ENCODE assay signal across 18 mouse cellular contexts in genomic region chr9:107572327-107572662, GRCm38 (mm10). TPM values are rescaled to one million over a fixed set of nuclear protein-coding genes. Genes with fewer than 3 reads are reported as not detected.
DNase-seq lines count a peak whose midpoint lies in the region; ATAC-seq and TF ChIP-seq lines count a peak whose summit lies in the region.
"Had no signal": no experiment of that assay in that cellular context is flagged by ENCODE, and none has a peak within 500 bp of the region (broad histone marks: within the 10 kb centered on the region; RNA-seq: fewer than 3 reads in every experiment).

No protein-coding gene starts in this region.

- H3K4me2 ChIP-seq in intestine, postnatal 0 days (replicated peaks; ENCODE audit: low read depth), result peak overlapping the region; percentile 81; the same call in 1 of the 2 replicates
- no peak overlapping the region for H3K4me2 ChIP-seq in intestine, embryonic 16.5 days (ENCODE audit: low read depth, low read length)
- H3K4me2 ChIP-seq in liver, embryonic 12.5 days, result peak overlapping the region; percentile 86
- H3K4me2 ChIP-seq: limb, embryonic 15.5 days had no signal

- WGBS in intestine, postnatal 0 days, result 93% methylated on average over 2 of the region's 2 CpGs
- 89% methylated on average over 2 of the region's 2 CpGs for WGBS in intestine, embryonic 16.5 days
- 94% methylated on average over 2 of the region's 2 CpGs for WGBS in liver, embryonic 12.5 days (ENCODE audit: insufficient replicate concordance)

- no peaks in the 10 kb centered on the region for H3K9me3 ChIP-seq in intestine, postnatal 0 days (ENCODE audit: control insufficient read depth)
- H3K9me3 ChIP-seq in intestine, embryonic 16.5 days (ENCODE audit: control insufficient read depth, low read length), result no peaks in the 10 kb centered on the region
- H3K9me3 ChIP-seq in G1E (replicated peaks), result no peaks in the 10 kb centered on the region
- no peaks in the 10 kb centered on the region for H3K9me3 ChIP-seq in liver, embryonic 12.5 days (replicated peaks)
- H3K9me3 ChIP-seq: limb, embryonic 15.5 days; megakaryocyte, embryonic 14.5 days had no signal

- H3K4me3 ChIP-seq in gastrocnemius, adult 2 months, result no peak overlapping the region
- H3K4me3 ChIP-seq in intestine, postnatal 0 days (ENCODE audit: low read depth, low read length), result no peak overlapping the region
- no peak overlapping the region for H3K4me3 ChIP-seq in intestine, embryonic 16.5 days (ENCODE audit: low read length)
- H3K4me3 ChIP-seq in G1E (ENCODE audit: low read depth, low read length), result peak overlapping the region; percentile 7; the same call in 1 of the 2 replicates
- no peak overlapping the region for H3K4me3 ChIP-seq in liver, embryonic 12.5 days
- H3K4me3 ChIP-seq: limb, embryonic 15.5 days; megakaryocyte, embryonic 14.5 days had no signal

- TF ChIP-seq CTCF in gastrocnemius, adult 2 months (IDR thresholded peaks at IDR 0.05), result no peak
- no peak for TF ChIP-seq CTCF in intestine, postnatal 0 days (IDR thresholded peaks at IDR 0.05; ENCODE audit: low read depth)
- no peak for TF ChIP-seq CTCF in G1E (IDR thresholded peaks at IDR 0.05; ENCODE audit: low read depth, low read length)

- intact Hi-C loops in gastrocnemius, adult 2 months (cut with DNase I), result no loop called here
- intact Hi-C loops in left cerebral cortex, postnatal 10 days (cut with DNase I), result no loop called here

- H3K4me1 ChIP-seq in intestine, postnatal 0 days (replicated peaks; ENCODE audit: control insufficient read depth, insufficient read depth, low read length), result peaks cover 16% of the 10 kb centered on the region
- H3K4me1 ChIP-seq in intestine, embryonic 16.5 days (ENCODE audit: control insufficient read depth, insufficient read depth, low read length), result peaks cover 45% of the 10 kb centered on the region
- H3K4me1 ChIP-seq in G1E (ENCODE audit: insufficient read depth, low read depth, low read length), result peaks cover 84% of the 10 kb centered on the region
- H3K4me1 ChIP-seq in liver, embryonic 12.5 days, result peaks cover 75% of the 10 kb centered on the region

- H3K9ac ChIP-seq in intestine, postnatal 0 days (ENCODE audit: low read depth, low read length), result no peak overlapping the region
- H3K9ac ChIP-seq in intestine, embryonic 16.5 days (ENCODE audit: low read depth, low read length), result no peak overlapping the region
- H3K9ac ChIP-seq in liver, embryonic 12.5 days, result peak overlapping the region; percentile 90
- H3K9ac ChIP-seq: forebrain, postnatal 0 days; limb, embryonic 15.5 days had no signal

- no peaks in the 10 kb centered on the region for H3K27me3 ChIP-seq in intestine, postnatal 0 days (replicated peaks; ENCODE audit: control insufficient read depth, insufficient read depth, low read length)
- H3K27me3 ChIP-seq in intestine, embryonic 16.5 days (replicated peaks; ENCODE audit: control insufficient read depth, insufficient read depth, low read length), result no peaks in the 10 kb centered on the region
- no peaks in the 10 kb centered on the region for H3K27me3 ChIP-seq in G1E (ENCODE audit: insufficient read depth, low read length)
- no peaks in the 10 kb centered on the region for H3K27me3 ChIP-seq in liver, embryonic 12.5 days (replicated peaks)
- H3K27me3 ChIP-seq: limb, embryonic 15.5 days; megakaryocyte, embryonic 14.5 days had no signal

- no peak for ATAC-seq in intestine, postnatal 0 days
- no peak for ATAC-seq in intestine, embryonic 16.5 days
- ATAC-seq in G1E (ENCODE audit: extremely low read depth, insufficient number of reproducible peaks, low FRiP score, poor library complexity, severe bottlenecking), result no peak
- ATAC-seq in liver, embryonic 12.5 days, result no peak
- ATAC-seq: forebrain, postnatal 0 days; hindbrain, postnatal 0 days had no signal

- no peak for DNase-seq in gastrocnemius, adult 2 months
- no peak for DNase-seq in gastrocnemius, postnatal 25 days
- DNase-seq in G1E (ENCODE audit: low spot score), result no peak
- DNase-seq in left cerebral cortex, adult 11 months (ENCODE audit: low spot score), result no peak
- DNase-seq in left cerebral cortex, postnatal 10 days (ENCODE audit: extremely low spot score in 1 of 2, low spot score in 2 of 2), result no peak
- DNase-seq: adrenal gland, postnatal 25 days; cerebellum, adult 11-12 months; forebrain, postnatal 0 days; heart, postnatal 14 days; kidney, adult 18-20 months; kidney, postnatal 10 days; thymus, postnatal 14 days had no signal

- 0 out of 2 replicates have a peak overlapping the region, but pooled peaks have one; percentile 48 for H3K27ac ChIP-seq in gastrocnemius, adult 2 months
- peak overlapping the region; percentile 84 for H3K27ac ChIP-seq in intestine, postnatal 0 days (ENCODE audit: low read depth, low read length)
- H3K27ac ChIP-seq in intestine, embryonic 16.5 days (ENCODE audit: low read length), result no peak overlapping the region
- peak overlapping the region; percentile 94 for H3K27ac ChIP-seq in liver, embryonic 12.5 days
- H3K27ac ChIP-seq: hindbrain, postnatal 0 days; limb, embryonic 15.5 days had no signal

- peaks cover 24% of the 10 kb centered on the region; the same call in 1 of the 2 replicates for H3K36me3 ChIP-seq in intestine, postnatal 0 days (ENCODE audit: control insufficient read depth, insufficient read depth)
- peaks cover 3% of the 10 kb centered on the region; the same call in 1 of the 2 replicates for H3K36me3 ChIP-seq in intestine, embryonic 16.5 days (ENCODE audit: control insufficient read depth, insufficient read depth, low read length)
- peaks cover 40% of the 10 kb centered on the region for H3K36me3 ChIP-seq in G1E (replicated peaks)
- H3K36me3 ChIP-seq in liver, embryonic 12.5 days, result peaks cover 38% of the 10 kb centered on the region

RNA-seq across cellular contexts. Expression of gene Hyal1, which starts 4.4 kb away (rescaled TPM):
- 1 to 10 TPM; 1.6 to 2.4 TPM for total RNA-seq in gastrocnemius, adult 2 months (2021)
- 1 to 10 TPM; 2.2 to 2.3 TPM for total RNA-seq in gastrocnemius, postnatal 25 days (2021)
- 2.4 and 2.8 TPM in 2 replicates for polyA plus RNA-seq in intestine, postnatal 0 days (2015; fragmentation: Nextera tagmentation; extraction: Ambion mirVana)
- polyA plus RNA-seq in intestine, embryonic 16.5 days (2015; fragmentation: Nextera tagmentation; extraction: Ambion mirVana), result 5.8 and 5.9 TPM in 2 replicates
- total RNA-seq in G1E (2014; fragmentation: Nextera tagmentation), result 6.6 and 7.3 TPM in 2 replicates
- 1.9 and 2.3 TPM in 2 replicates for total RNA-seq in G1E (2017)
- polyA plus RNA-seq in G1E (2012), result 1.4 and 2.2 TPM in 2 replicates
- polyA plus RNA-seq in liver, embryonic 12.5 days (2016; fragmentation: Nextera tagmentation; extraction: Ambion mirVana), result 3.6 and 3.9 TPM in 2 replicates
- 1 to 10 TPM; 3.1 to 4.3 TPM for total RNA-seq in left cerebral cortex, postnatal 10 days (2021)

RNA-seq across cellular contexts. Expression of gene Hyal2, which starts 4.5 kb away (rescaled TPM):
- total RNA-seq in gastrocnemius, adult 2 months (2021), result 10 to 100 TPM; 11.3 to 19.9 TPM
- total RNA-seq in gastrocnemius, postnatal 25 days (2021), result 10 to 100 TPM; 12.0 to 15.2 TPM
- 47.5 and 52.8 TPM in 2 replicates for polyA plus RNA-seq in intestine, postnatal 0 days (2015; fragmentation: Nextera tagmentation; extraction: Ambion mirVana)
- 88.2 and 91.2 TPM in 2 replicates for polyA plus RNA-seq in intestine, embryonic 16.5 days (2015; fragmentation: Nextera tagmentation; extraction: Ambion mirVana)
- total RNA-seq in G1E (2014; fragmentation: Nextera tagmentation), result 11.7 and 16.8 TPM in 2 replicates
- 4.2 and 5.5 TPM in 2 replicates for total RNA-seq in G1E (2017)
- polyA plus RNA-seq in G1E (2012), result 28.9 and 33.9 TPM in 2 replicates
- polyA plus RNA-seq in liver, embryonic 12.5 days (2016; fragmentation: Nextera tagmentation; extraction: Ambion mirVana), result 53.9 and 57.6 TPM in 2 replicates
- 10 to 100 TPM; 13.2 to 20.1 TPM for total RNA-seq in left cerebral cortex, postnatal 10 days (2021)

RNA-seq across cellular contexts. Expression of gene Naa80, which starts 6.4 kb away (rescaled TPM):
- 10 to 100 TPM; 11.8 to 14.7 TPM for total RNA-seq in gastrocnemius, adult 2 months (2021)
- total RNA-seq in gastrocnemius, postnatal 25 days (2021), result 10 to 100 TPM; 10.4 to 13.4 TPM
- polyA plus RNA-seq in intestine, postnatal 0 days (2015; fragmentation: Nextera tagmentation; extraction: Ambion mirVana), result 20.4 and 21.4 TPM in 2 replicates
- polyA plus RNA-seq in intestine, embryonic 16.5 days (2015; fragmentation: Nextera tagmentation; extraction: Ambion mirVana), result 19.2 and 20.2 TPM in 2 replicates
- total RNA-seq in G1E (2014; fragmentation: Nextera tagmentation) (17.1 and 17.4 TPM in 2 replicates), G1E (2017) (13.1 and 14.6 TPM in 2 replicates)
- 53.5 and 53.8 TPM in 2 replicates for polyA plus RNA-seq in G1E (2012)
- polyA plus RNA-seq in liver, embryonic 12.5 days (2016; fragmentation: Nextera tagmentation; extraction: Ambion mirVana), result 12.5 and 12.9 TPM in 2 replicates
- 1 to 10 TPM; 9.3 to 9.8 TPM for total RNA-seq in left cerebral cortex, postnatal 10 days (2021)

RNA-seq across cellular contexts. Expression of gene Hyal3, which starts 8.3 kb away (rescaled TPM):
- total RNA-seq in gastrocnemius, adult 2 months (2021), result under 1 TPM; 0.22 to 0.33 TPM
- total RNA-seq in gastrocnemius, postnatal 25 days (2021), result under 1 TPM; 0.38 to 0.72 TPM
- 0.31 and 0.50 TPM in 2 replicates for polyA plus RNA-seq in intestine, postnatal 0 days (2015; fragmentation: Nextera tagmentation; extraction: Ambion mirVana)
- polyA plus RNA-seq in intestine, embryonic 16.5 days (2015; fragmentation: Nextera tagmentation; extraction: Ambion mirVana), result 0.66 and 0.68 TPM in 2 replicates
- 4.6 and 7.7 TPM in 2 replicates for total RNA-seq in G1E (2014; fragmentation: Nextera tagmentation)
- total RNA-seq in G1E (2017), result 1.1 and 1.4 TPM in 2 replicates
- 0.29 and 0.53 TPM in 2 replicates for polyA plus RNA-seq in G1E (2012)
- 0.99 and 1.2 TPM in 2 replicates for polyA plus RNA-seq in liver, embryonic 12.5 days (2016; fragmentation: Nextera tagmentation; extraction: Ambion mirVana)
- total RNA-seq in left cerebral cortex, postnatal 10 days (2021), result 1 to 10 TPM in 1 of 2 experiments, under 1 TPM in 1; 0.99 to 1.4 TPM

RNA-seq across cellular contexts. Expression of gene Tusc2, which starts 9.2 kb away (rescaled TPM):
- total RNA-seq in gastrocnemius, adult 2 months (2021), result 10 to 100 TPM; 35.6 to 35.7 TPM
- total RNA-seq in gastrocnemius, postnatal 25 days (2021), result 10 to 100 TPM; 30.5 to 31.1 TPM
- 38.7 and 41.6 TPM in 2 replicates for polyA plus RNA-seq in intestine, postnatal 0 days (2015; fragmentation: Nextera tagmentation; extraction: Ambion mirVana)
- 49.6 and 50.6 TPM in 2 replicates for polyA plus RNA-seq in intestine, embryonic 16.5 days (2015; fragmentation: Nextera tagmentation; extraction: Ambion mirVana)
- total RNA-seq in G1E (2014; fragmentation: Nextera tagmentation) (30.4 and 33.1 TPM in 2 replicates), G1E (2017) (16.0 and 21.3 TPM in 2 replicates)
- 24.4 and 45.3 TPM in 2 replicates for polyA plus RNA-seq in G1E (2012)
- polyA plus RNA-seq in liver, embryonic 12.5 days (2016; fragmentation: Nextera tagmentation; extraction: Ambion mirVana), result 48.6 and 52.7 TPM in 2 replicates
- 10 to 100 TPM; 71.6 to 76.6 TPM for total RNA-seq in left cerebral cortex, postnatal 10 days (2021)
